Mouse (Mus musculus) cerebellum, postnatal 10 days (tissue): ENCODE data around the gene Tab1.
"Not testable (repeated sequence)": the region's sequence is repeated elsewhere in the genome, so short reads cannot be mapped to it uniquely, and the experiment has no call there.

Source experiments
- DNase-seq, 2 experiments: peaks; one replicate each; pipeline ENCODE4 v3.0.0; 2021; ENCODE audit warnings: mixed read lengths in 2 of 2

The Tab1 gene

GRCm38 (mm10) chr15:80105490-80106410 lies 27.2 kb upstream of the Tab1 start:
- no peak for DNase-seq

GRCm38 (mm10) chr15:80107143-80107542 lies 25.8 kb upstream of the Tab1 start:
- DNase-seq: no peak

GRCm38 (mm10) chr15:80107575-80107974 lies 25.4 kb upstream of the Tab1 start:
- no peak for DNase-seq

- DNase-seq: no peak
Measured at GRCm38 (mm10) chr15:80111436-80111835, 21.5 kb upstream of the Tab1 start.

GRCm38 (mm10) chr15:80112499-80112898 lies 20.4 kb upstream of the Tab1 start:
- no peak for DNase-seq

- no peak for DNase-seq
Measured at GRCm38 (mm10) chr15:80114414-80114813, 18.5 kb upstream of the Tab1 start.

GRCm38 (mm10) chr15:80115256-80115655 lies 17.7 kb upstream of the Tab1 start:
- DNase-seq: no peak

- peak in 1 of 2 experiments; percentile 44 for DNase-seq
Measured at GRCm38 (mm10) chr15:80115866-80116794, 16.8 kb upstream of the Tab1 start.

- DNase-seq: no peak
Measured at GRCm38 (mm10) chr15:80117154-80117553, 15.8 kb upstream of the Tab1 start.

- no peak for DNase-seq
Measured at GRCm38 (mm10) chr15:80119076-80119475, 13.9 kb upstream of the Tab1 start.

- DNase-seq: peak; percentile 95 to 97
Measured at GRCm38 (mm10) chr15:80121721-80122325, 11.1 kb upstream of the Tab1 start.

GRCm38 (mm10) chr15:80122431-80122830 lies 10.5 kb upstream of the Tab1 start:
- DNase-seq: not testable (repeated sequence)

- no peak for DNase-seq
Measured at GRCm38 (mm10) chr15:80124651-80125050, 8.3 kb upstream of the Tab1 start.

- DNase-seq: no peak
Measured at GRCm38 (mm10) chr15:80127191-80127590, 5.7 kb upstream of the Tab1 start.

GRCm38 (mm10) chr15:80129982-80130381 lies 2.9 kb upstream of the Tab1 start:
- no peak for DNase-seq

GRCm38 (mm10) chr15:80130689-80131088 lies 2.2 kb upstream of the Tab1 start:
- no peak for DNase-seq

- DNase-seq: peak; percentile 84 to 90
Measured at GRCm38 (mm10) chr15:80131421-80131820, 1.5 kb upstream of the Tab1 start.

GRCm38 (mm10) chr15:80132452-80132851 lies 475 bp upstream of the Tab1 start:
- DNase-seq: peak in 1 of 2 experiments; percentile 60

- peak in 1 of 2 experiments; percentile 39 for DNase-seq
Measured at GRCm38 (mm10) chr15:80133682-80134449, 939 bp downstream of the Tab1 start.

GRCm38 (mm10) chr15:80134450-80134847 lies 1.5 kb downstream of the Tab1 start:
- DNase-seq: no peak

GRCm38 (mm10) chr15:80135499-80135898 lies 2.6 kb downstream of the Tab1 start:
- no peak for DNase-seq

- no peak for DNase-seq
Measured at GRCm38 (mm10) chr15:80136645-80137044, 3.7 kb downstream of the Tab1 start.
